Mouse (Mus musculus) c-Kit-positive CD71-positive TER-119-positive erythroid progenitor cells, embryonic 14.5 days (primary cell): ENCODE data around the gene Astl.

Source experiments
- DNase-seq: peaks from one replicate; pipeline ENCODE4 v3.0.0-alpha.2; 2013; ENCODE audit warnings: low spot score

Astl gene

DNA sequence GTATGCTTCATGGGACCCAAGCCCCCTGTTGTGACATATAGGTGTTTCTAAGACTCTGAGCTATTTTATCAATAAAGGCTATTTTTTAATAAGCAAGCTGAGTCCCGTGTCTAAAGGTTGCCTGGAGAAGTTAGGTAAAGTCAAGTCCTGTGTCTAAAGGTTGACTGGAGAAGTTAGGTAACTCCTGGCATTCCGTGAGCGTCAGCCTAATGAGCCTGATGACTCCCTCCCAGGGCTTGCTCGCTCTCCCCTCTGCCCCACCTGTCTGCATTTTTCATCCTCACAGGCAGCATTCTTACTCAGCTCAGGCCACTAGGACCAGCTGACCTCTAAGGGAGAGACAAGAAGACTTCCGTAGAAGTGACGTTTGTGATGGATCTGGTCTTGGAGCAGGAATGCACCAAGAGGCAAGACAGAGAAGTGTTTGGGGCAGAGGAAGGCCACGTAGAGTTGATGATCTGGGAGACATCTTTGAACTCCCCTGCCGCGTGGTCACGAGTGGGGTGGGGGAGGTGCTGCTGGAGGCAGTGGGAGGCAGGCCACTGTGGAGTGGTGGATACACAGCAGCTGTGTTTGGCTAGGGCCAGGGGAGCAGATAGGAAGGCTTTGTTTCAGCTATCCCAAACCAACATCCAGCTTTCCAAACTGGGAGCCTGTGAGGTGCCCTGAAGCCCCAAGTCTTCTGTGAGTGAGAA, 28.8 kb downstream of the Astl start:
- no peak for DNase-seq

DNA sequence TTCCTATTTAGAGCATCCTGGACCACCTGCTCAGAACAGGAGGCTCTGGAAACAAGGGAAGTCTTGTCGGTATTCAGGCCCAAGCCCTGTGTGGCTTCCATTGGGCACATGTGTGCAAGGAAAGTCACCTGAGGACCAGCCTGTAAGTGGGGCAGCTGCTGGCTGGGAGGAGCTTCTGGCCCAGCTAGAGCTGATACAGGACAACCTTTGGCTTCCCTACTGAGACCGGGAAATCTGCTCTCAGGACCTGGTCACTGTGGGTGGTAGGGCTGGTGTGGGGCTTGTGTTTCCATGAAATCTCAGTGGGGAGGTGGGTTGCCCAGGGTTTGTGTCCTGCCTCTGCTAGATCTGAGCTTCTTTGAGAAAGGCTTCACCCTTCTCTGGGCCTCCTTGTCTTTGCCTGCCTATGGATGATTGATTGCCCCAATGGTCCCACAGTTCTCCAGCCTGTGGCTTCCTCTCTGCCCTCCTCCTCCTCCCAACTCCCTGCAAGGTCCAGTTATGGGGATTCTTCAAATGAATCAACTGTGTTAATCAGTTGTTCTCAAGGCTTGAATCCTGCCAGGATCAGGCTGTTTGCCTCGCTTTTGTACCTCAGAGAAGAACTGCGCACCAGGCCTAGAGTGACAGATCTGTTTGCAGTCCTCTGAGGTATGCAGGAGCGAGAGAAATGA, 31.4 kb downstream of the Astl start:
- no peak for DNase-seq

DNA sequence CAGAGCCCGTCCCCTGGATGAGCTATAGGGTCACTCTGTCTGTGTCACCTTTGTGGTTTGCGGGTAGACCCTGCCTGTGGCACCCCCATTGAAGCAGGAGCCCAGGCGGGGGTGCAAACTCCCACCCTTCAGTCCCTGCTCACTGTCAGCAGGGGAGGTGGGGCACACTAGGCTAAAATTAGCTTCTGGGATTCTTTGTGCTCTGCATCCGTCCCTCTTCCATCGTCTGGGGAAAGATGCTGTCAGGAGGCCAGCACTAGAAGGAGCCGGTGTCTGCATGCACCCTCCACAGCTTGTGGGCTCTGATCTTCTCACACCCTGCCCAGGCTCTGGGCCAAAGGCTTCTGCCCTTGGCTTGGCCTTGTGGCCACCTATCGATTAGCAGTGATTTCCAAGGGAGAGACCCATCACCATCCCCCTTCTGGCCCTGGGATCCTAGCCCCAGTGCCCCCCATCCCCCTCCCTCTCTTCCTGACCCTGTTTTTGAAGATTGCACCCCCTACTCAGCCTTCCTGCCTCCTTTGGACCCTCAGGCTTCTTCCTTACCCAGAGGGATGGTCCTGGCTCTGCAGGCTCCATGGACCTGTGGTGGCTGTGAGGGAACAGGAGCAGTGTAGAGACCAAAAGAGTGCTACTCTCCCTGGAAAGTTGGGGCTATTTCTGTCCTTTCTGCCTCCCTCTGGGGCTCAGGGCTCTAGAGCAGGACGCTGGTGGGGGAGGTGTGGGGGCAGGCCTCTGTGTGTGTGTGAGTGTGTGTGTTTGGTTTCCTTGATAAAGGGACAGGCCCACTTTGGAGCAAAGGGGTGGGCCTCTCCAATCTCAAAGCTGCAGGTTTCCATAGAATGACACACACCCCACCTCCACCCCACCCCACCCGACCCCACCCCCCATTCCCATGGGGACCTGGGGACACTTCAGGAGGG, 32.4 kb downstream of the Astl start:
- peak; percentile 83 for DNase-seq

GRCm38 (mm10) chr2:127371484-127371861, 33.0 kb downstream of the Astl start:
- no peak for DNase-seq

- DNase-seq = no peak
Observed at GRCm38 (mm10) chr2:127372082-127372481, 33.6 kb downstream of the Astl start.

DNA sequence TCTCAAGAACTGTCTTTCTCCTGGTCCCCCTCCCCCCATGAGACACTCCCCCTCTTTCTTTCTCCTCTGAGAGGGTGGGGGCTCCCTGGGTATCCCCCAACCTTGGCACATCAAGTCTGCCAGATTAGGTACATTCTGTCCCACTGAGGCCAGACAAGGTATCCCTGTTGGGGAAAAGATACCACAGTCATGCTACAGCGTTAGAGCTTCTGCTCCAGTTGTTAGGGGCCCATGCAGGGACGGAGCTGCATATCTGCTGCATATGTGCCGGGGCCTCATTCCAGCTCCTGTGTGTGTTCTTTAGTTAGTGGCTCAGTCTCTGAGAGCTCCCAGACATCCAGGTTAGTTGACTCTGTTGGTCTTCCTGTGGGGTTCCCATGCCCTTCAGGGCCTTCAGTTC, 35.7 kb downstream of the Astl start:
- DNase-seq = no peak

GRCm38 (mm10) chr2:127375087-127375486, 36.6 kb downstream of the Astl start:
- DNase-seq = no peak

DNA sequence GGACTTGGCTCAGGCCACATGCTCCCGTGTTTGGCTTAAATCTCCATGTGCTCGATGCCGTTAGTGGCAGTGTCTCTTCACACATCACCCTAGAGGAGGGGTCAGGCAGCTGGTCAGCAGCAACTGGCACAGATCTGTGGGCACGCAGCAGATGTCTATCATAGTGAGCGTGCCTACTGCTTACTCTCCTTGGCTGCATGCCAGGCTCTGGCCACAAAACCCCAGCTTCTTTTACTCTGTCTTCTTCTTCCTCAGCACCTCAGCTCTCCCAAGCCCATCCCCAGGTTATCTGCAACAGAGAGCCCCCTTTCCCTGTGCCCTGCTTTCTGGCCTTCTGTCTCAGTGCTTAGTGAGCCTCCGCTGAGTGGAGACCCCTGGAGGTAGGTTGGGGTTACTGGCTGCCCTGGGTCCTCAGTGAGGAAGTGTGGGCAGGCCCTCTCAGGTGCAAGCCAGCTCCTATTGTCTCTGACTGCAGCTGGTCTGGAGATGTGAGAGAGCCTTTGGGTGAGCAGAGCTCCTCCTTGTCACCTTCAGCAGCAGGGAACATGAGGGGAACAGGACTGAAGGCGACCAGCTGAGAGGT, 37.4 kb downstream of the Astl start:
- DNase-seq = no peak

DNA sequence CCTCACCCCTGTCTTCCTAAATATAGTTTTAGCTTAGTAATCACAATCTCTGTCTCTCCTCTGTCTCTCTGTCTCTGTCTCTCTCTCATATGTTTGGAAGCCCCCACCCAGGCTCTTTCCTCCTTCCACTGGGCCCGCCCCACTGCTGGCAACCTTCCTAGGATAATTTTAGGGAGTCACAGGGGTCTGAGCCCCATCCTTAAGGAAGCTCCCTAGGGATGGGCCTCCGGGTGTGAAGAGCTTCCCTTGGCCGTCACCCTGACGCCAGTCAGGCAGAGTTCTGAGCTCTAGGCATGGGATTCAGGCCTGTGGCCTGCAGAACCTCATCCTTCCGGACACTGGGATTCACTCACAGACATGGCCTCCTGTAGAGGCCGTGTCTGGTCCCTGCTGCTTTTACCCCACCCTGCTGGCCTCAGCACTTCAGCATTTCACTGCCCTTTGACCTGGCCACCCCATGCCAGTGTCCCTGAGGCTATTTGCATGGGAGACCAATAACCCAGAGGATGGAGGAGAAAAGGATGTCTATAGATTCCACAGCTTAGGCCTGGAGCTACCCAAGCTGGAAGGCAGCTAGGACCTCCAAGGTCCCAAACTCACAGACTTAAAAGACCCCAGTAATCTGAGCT, 38.1 kb downstream of the Astl start:
- no peak for DNase-seq

- no peak for DNase-seq
Observed at GRCm38 (mm10) chr2:127377942-127378610, 39.6 kb downstream of the Astl start.

DNA sequence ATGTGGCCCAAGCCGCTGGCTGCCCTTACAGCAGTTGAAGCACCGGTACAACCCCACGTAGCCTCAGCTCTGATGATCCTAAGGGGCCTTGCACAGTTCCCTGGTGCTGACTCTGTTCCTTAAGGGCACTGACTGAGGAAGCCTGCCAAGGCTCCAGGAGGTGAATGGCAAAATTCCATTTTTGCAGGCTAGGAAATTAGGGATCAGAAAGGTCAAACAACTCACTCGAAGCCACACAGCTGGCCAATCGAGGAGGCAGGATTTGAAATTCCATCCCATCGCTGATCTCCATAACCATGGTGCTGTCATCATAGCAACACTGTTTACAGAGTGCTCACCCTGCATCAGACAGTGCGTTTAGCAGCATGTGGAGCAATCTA, 40.2 kb downstream of the Astl start:
- no peak for DNase-seq

GRCm38 (mm10) chr2:127379250-127379649, 40.8 kb downstream of the Astl start:
- no peak for DNase-seq

DNA sequence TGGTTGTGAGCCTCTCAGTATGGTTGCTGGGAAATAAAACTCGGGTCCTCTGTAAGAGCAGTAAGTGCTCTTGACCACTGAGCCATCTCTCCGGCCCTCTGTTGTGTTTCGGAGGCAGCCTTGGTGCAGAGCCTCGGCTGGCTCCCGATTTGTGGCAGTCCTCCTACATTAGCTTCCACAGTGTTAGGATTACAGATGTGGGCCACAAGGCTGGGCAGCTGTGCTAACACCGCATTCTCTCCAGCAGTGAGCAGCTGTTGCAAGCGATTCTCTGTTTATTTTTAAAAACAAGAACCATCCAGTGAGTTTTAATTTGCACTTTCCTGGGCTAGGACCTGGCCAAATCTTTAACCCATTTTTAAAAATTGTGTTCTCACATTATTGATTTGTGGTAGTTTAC, 45.4 kb downstream of the Astl start:
- no peak for DNase-seq

- no peak for DNase-seq
Observed at GRCm38 (mm10) chr2:127387521-127387920, 49.1 kb downstream of the Astl start.

DNA sequence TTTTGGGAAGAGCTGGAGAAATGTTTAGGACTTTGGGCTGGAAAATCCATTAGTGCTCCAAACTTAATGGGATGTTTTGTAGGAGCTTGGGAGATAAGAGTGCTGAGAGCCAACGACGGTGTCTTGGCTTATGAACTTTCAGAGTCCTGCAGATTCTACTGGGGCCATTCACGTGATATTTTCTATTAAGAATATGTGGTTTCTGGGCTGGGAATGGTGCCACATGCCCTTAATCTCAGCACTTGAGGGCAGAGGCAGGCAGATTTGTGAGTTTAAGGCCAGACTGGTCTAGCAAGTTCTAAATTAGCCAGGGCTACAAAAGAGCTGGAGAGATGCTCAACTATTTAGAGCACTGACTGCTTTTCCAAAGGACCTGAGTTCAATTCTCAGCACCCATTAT, 51.9 kb downstream of the Astl start:
- no peak for DNase-seq

DNA sequence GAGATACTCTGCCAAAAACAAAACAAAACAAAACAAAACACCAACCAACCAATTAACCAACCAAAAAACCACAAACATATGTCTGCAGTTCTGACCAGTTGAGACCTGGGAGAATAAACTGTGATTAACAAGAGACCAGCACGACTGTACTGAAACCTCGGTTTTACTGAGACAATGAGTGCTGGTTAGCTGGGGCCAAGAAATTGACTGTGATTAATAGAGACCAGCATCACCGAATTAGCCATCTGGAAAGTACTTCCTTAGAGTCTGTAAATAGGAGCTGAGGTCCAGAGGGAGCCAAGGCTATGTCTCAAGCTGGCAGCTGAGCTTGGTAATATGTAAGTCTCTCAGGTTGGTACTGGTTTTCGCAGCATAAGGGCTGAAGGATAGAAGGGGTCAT, 52.4 kb downstream of the Astl start:
- DNase-seq = no peak

GRCm38 (mm10) chr2:127391323-127391722, 52.9 kb downstream of the Astl start:
- DNase-seq = no peak

DNA sequence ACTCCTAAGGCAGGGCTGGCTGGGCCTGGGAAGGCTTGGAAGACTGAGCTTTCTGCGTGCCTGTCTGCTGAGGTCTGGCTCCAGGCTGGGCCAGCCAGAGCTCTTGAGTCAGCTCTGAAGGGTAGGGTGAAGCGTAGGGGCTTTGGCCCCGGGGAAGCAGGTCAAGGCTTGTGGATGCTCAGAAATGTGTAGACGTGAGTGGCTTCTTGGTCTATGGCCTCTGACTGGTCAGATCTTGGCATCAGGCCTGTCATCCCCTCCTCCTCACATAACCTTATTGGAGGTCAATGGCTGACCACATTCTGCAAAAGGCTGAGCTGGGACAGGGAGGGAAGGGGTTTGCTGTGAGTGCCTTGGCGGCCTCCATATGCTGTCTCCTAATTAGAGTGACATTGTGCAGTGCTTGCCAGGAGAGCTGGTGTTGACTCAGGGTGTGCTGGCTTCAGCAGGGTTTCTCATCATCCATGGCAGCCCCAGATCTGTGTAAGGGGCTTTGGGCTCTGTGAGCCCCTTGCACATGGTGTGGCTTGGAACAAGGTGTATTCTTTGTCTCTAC, 56.2 kb downstream of the Astl start:
- DNase-seq = no peak

GRCm38 (mm10) chr2:127398738-127399137, 60.3 kb downstream of the Astl start:
- no peak for DNase-seq
